Mouse (Mus musculus): Measurements from ENCODE around the gene Cyp1a1. TPM values are rescaled to one million over a fixed set of nuclear protein-coding genes. Genes with fewer than 3 reads are reported as not detected.

Gene Cyp1a1
- polyA plus RNA-seq, 1 experiment, result not detected

GRCm38 (mm10) chr9:57666536-57666935 is 21.2 kb upstream of the Cyp1a1 start:
- Histone ChIP-seq H3K4me1 (ENCODE audit: control insufficient read depth) (peaks cover 10% of the 10 kb centered on the region), H3K9me3 (ENCODE audit: control insufficient read depth, low read length) (no peaks in the 10 kb centered on the region), H3K36me3 (ENCODE audit: control insufficient read depth) (no peaks in the 10 kb centered on the region), H3K27me3 (ENCODE audit: control insufficient read depth) (no peaks in the 10 kb centered on the region), H3K4me3 (replicated peaks) (no peak overlapping the region)
- TF ChIP-seq TAL1 (IDR thresholded peaks at IDR 0.05; ENCODE audit: low read length), result no peak
- no peak for TF ChIP-seq GATA1 (IDR thresholded peaks at IDR 0.05; ENCODE audit: low read length)

GRCm38 (mm10) chr9:57667136-57667535 is 20.6 kb upstream of the Cyp1a1 start:
- H3K4me3 ChIP-seq (replicated peaks), result no peak overlapping the region
- peaks cover 7% of the 10 kb centered on the region for H3K4me1 ChIP-seq (ENCODE audit: control insufficient read depth)
- no peaks in the 10 kb centered on the region for H3K27me3 ChIP-seq (ENCODE audit: control insufficient read depth)
- no peak for TF ChIP-seq GATA1 (IDR thresholded peaks at IDR 0.05; ENCODE audit: low read length)
- TF ChIP-seq TAL1 (IDR thresholded peaks at IDR 0.05; ENCODE audit: low read length), result no peak
- H3K36me3 ChIP-seq (ENCODE audit: control insufficient read depth), result no peaks in the 10 kb centered on the region
- H3K9me3 ChIP-seq (ENCODE audit: control insufficient read depth, low read length), result no peaks in the 10 kb centered on the region

DNA sequence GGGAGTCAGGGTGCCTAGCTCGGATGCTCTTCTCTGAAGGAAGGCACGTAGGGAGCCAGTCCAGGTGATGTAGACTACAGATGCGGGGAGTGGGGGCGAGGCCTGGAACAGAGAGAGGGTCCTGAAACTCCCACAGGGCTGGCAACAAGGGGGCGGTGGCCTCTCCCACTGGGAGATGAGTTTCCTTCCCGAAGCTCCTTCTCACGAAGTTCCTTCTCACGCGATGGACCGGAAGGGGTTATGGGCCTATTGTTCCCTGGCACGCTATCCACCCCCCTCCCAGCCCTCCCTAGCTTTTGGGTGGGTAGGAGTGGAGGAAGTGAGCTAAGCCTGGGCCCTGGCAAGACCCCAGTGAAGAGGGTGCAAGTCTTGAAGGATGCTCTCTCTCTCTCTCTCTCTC is 19.9 kb upstream of the Cyp1a1 start:
- no peak overlapping the region for H3K4me3 ChIP-seq (replicated peaks)

GRCm38 (mm10) chr9:57668277-57668676 is 19.5 kb upstream of the Cyp1a1 start:
- no peak overlapping the region for H3K4me3 ChIP-seq (replicated peaks)
- peaks cover 5% of the 10 kb centered on the region for H3K4me1 ChIP-seq (ENCODE audit: control insufficient read depth)
- H3K9me3 ChIP-seq (ENCODE audit: control insufficient read depth, low read length), result no peaks in the 10 kb centered on the region
- no peaks in the 10 kb centered on the region for H3K27me3 ChIP-seq (ENCODE audit: control insufficient read depth)
- TF ChIP-seq GATA1 (IDR thresholded peaks at IDR 0.05; ENCODE audit: low read length) (no peak), TAL1 (IDR thresholded peaks at IDR 0.05; ENCODE audit: low read length) (no peak)
- H3K36me3 ChIP-seq (ENCODE audit: control insufficient read depth), result no peaks in the 10 kb centered on the region

More for the DNA sequence above, 19.9 kb upstream of the Cyp1a1 start:
- H3K9me3 ChIP-seq (ENCODE audit: control insufficient read depth, low read length), result no peaks in the 10 kb centered on the region
- peaks cover 5% of the 10 kb centered on the region for H3K4me1 ChIP-seq (ENCODE audit: control insufficient read depth)
- TF ChIP-seq TAL1 (IDR thresholded peaks at IDR 0.05; ENCODE audit: low read length), result no peak
- TF ChIP-seq GATA1 (IDR thresholded peaks at IDR 0.05; ENCODE audit: low read length), result no peak
- no peaks in the 10 kb centered on the region for H3K36me3 ChIP-seq (ENCODE audit: control insufficient read depth)
- H3K27me3 ChIP-seq (ENCODE audit: control insufficient read depth), result no peaks in the 10 kb centered on the region

- no peak overlapping the region for H3K4me3 ChIP-seq (replicated peaks)
- H3K36me3 ChIP-seq (ENCODE audit: control insufficient read depth), result no peaks in the 10 kb centered on the region
- no peaks in the 10 kb centered on the region for H3K27me3 ChIP-seq (ENCODE audit: control insufficient read depth)
- TF ChIP-seq TAL1 (IDR thresholded peaks at IDR 0.05; ENCODE audit: low read length), result no peak
- no peaks in the 10 kb centered on the region for H3K9me3 ChIP-seq (ENCODE audit: control insufficient read depth, low read length)
- H3K4me1 ChIP-seq (ENCODE audit: control insufficient read depth), result peaks cover 5% of the 10 kb centered on the region
Observed at GRCm38 (mm10) chr9:57669566-57669965, 18.2 kb upstream of the Cyp1a1 start.

- no peaks in the 10 kb centered on the region for H3K27me3 ChIP-seq (ENCODE audit: control insufficient read depth)
- H3K4me1 ChIP-seq (ENCODE audit: control insufficient read depth), result peaks cover 5% of the 10 kb centered on the region
- TF ChIP-seq GATA1 (IDR thresholded peaks at IDR 0.05; ENCODE audit: low read length) (no peak), TAL1 (IDR thresholded peaks at IDR 0.05; ENCODE audit: low read length) (no peak)
- H3K9me3 ChIP-seq (ENCODE audit: control insufficient read depth, low read length), result no peaks in the 10 kb centered on the region
- no peaks in the 10 kb centered on the region for H3K36me3 ChIP-seq (ENCODE audit: control insufficient read depth)
- no peak overlapping the region for H3K4me3 ChIP-seq (replicated peaks)
Observed at GRCm38 (mm10) chr9:57671037-57671436, 16.7 kb upstream of the Cyp1a1 start.

DNA sequence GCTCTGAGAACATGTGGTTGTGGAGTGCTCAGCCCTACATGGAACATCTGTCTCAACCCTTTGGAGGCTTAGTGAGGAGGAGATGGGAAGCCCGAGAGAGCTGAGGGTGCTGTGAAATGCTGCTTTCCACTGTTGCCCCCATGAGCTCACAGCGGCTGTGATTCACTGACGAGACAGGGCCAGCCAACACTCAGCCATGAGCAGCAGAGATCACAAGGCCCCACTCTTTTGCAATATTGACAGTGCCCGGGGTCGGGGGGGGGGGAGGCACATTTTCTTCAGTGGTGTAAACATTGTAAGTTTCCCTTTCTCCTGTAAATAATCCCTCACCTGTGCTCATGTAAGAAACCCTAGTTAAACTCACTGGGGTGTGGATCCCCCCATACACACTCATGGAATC is 16.2 kb upstream of the Cyp1a1 start:
- no peak for TF ChIP-seq GATA1 (IDR thresholded peaks at IDR 0.05; ENCODE audit: low read length)
- no peak overlapping the region for H3K4me3 ChIP-seq (replicated peaks)

DNA sequence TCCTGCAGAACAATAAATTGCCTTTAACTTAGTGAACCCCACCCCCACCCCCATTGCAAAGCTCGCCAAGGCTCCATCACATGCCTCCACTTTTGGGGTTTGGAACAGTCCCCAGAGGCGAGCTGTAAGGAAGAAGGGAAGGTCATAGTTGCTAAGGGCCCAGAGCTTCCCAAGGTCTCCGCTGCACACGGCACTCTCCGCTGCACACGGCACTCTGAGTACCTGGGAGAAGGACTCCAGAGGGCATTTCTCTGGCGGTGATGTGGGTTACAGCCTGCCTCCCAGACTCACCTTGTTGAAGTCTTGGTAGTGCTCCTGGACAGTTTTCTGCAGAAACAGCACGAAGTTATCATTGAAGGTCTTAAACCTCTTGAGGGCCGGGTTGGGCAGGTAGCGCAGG is 6.3 kb upstream of the Cyp1a1 start:
- Histone ChIP-seq H3K36me3 (ENCODE audit: control insufficient read depth) (no peaks in the 10 kb centered on the region), H3K4me1 (ENCODE audit: control insufficient read depth) (no peaks in the 10 kb centered on the region), H3K9me3 (ENCODE audit: control insufficient read depth, low read length) (no peaks in the 10 kb centered on the region), H3K4me3 (replicated peaks) (no peak overlapping the region), H3K27me3 (ENCODE audit: control insufficient read depth) (peaks cover 8% of the 10 kb centered on the region; the same call in 1 of the 2 replicates)
- no peak for TF ChIP-seq GATA1 (IDR thresholded peaks at IDR 0.05; ENCODE audit: low read length)
- no peak for TF ChIP-seq TAL1 (IDR thresholded peaks at IDR 0.05; ENCODE audit: low read length)

More for the DNA sequence above, 16.2 kb upstream of the Cyp1a1 start:
- Histone ChIP-seq H3K4me1 (ENCODE audit: control insufficient read depth) (peaks cover 5% of the 10 kb centered on the region), H3K36me3 (ENCODE audit: control insufficient read depth) (no peaks in the 10 kb centered on the region), H3K27me3 (ENCODE audit: control insufficient read depth) (no peaks in the 10 kb centered on the region), H3K9me3 (ENCODE audit: control insufficient read depth, low read length) (no peaks in the 10 kb centered on the region)

DNA sequence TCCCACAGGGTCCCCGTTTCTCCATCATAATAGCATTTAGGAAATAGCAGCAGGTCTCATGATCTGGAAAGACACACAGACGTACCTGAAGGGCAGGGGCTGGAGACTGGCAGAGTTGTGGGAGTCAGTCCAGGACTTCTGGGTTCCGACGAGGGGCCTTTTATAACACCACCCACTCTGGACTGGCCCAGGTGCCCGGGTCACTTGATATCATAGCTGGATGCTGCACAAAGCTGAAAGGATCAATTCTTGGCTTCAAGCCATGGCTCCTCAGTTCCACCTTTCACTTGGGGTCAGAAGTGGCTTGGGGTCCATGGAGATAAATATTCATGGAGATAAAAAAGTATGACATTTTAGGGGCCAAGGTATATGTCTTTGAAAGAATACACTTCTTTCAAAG is 4.2 kb upstream of the Cyp1a1 start, which contains the start of gene Cyp1a2:
Cyp1a2 (minus strand) TSS at position 184 of the 400 bp plus-strand sequence.
- Histone ChIP-seq H3K36me3 (ENCODE audit: control insufficient read depth) (no peaks in the 10 kb centered on the region), H3K27me3 (ENCODE audit: control insufficient read depth) (peaks cover 8% of the 10 kb centered on the region; the same call in 1 of the 2 replicates), H3K4me3 (replicated peaks) (no peak within 1 kb of the TSS), H3K4me1 (ENCODE audit: control insufficient read depth) (peaks cover 7% of the 10 kb centered on the region), H3K9me3 (ENCODE audit: control insufficient read depth, low read length) (no peaks in the 10 kb centered on the region)
- TF ChIP-seq TAL1 (IDR thresholded peaks at IDR 0.05; ENCODE audit: low read length) (no peak), GATA1 (IDR thresholded peaks at IDR 0.05; ENCODE audit: low read length) (no peak)

- H3K27me3 ChIP-seq (ENCODE audit: control insufficient read depth), result peaks cover 7% of the 10 kb centered on the region; the same call in 1 of the 2 replicates
- H3K9me3 ChIP-seq (ENCODE audit: control insufficient read depth, low read length), result no peaks in the 10 kb centered on the region
- no peaks in the 10 kb centered on the region for H3K36me3 ChIP-seq (ENCODE audit: control insufficient read depth)
- no peak for TF ChIP-seq GATA1 (IDR thresholded peaks at IDR 0.05; ENCODE audit: low read length)
- TF ChIP-seq TAL1 (IDR thresholded peaks at IDR 0.05; ENCODE audit: low read length), result no peak
- no peak overlapping the region for H3K4me3 ChIP-seq (replicated peaks)
- peaks cover 7% of the 10 kb centered on the region for H3K4me1 ChIP-seq (ENCODE audit: control insufficient read depth)
Observed at GRCm38 (mm10) chr9:57686011-57686410, 1.7 kb upstream of the Cyp1a1 start.
